Mouse (Mus musculus) thymus, adult 2 months (tissue): ENCODE measurements at regions not wholly inside any gene's neighbourhood (a gene's known extent, or its start where the extent isn't known, plus 50 kb on each side); places are given as distances from the start of the nearest gene placed in this dataset.

Experiments used
- CTCF ChIP-seq: fragments of 200-500 bp; IDR thresholded peaks from 2 replicates; pipeline ENCODE4 v1.5.1; 2012; ENCODE audit warnings: mild to moderate bottlenecking, control low read depth, low read length, moderate library complexity, borderline replicate concordance; ENCODE audit not compliant: control insufficient read depth, poor library complexity, insufficient read depth; ENCODE audit errors: extremely low read depth
- POLR2A ChIP-seq: fragments of 200-500 bp; IDR thresholded peaks from 2 replicates; pipeline ENCODE4 v1.6.1; 2012; ENCODE audit warnings: mild to moderate bottlenecking, low read length, control low read depth, moderate library complexity; ENCODE audit not compliant: control insufficient read depth, poor library complexity, insufficient read depth; ENCODE audit errors: extremely low read depth

DNA sequence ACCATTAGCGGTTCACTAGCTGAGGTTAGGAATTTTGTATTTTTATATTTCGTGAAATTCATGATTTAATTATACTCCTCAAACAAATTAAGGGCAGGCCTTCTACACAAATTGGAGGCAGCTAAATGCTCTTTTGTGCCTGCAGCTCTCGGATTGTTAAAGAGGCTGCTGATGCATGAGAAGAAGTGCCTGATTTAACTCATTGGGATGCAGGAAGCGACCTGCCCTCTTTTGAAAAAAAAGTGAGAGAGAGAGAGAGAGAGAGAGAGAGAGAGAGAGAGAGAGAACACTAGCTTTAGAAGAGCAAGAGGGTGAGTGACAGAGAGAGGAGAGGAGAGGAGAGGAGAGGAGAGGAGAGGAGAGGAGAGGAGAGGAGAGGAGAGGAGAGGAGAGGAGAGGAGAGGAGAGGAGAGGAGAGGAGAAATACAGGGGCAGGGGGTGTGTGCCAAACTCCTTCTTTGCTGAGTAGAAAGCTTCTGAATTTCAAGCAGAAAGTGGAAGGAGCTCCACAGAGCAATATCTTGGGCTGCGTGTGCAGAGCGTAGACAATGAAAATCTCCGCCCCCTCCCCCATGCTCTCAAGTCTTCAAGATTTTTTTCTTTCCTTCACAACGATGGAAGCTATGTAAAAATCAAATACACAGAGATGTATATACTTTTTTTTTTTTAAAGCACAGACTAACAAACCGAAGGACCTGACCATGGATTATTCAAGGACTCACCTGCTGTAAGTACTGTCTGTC, 158.6 kb upstream of the Cypt12 start:
- TF ChIP-seq CTCF: no peak
- TF ChIP-seq POLR2A: no peak
